In the genomic region with DNA sequence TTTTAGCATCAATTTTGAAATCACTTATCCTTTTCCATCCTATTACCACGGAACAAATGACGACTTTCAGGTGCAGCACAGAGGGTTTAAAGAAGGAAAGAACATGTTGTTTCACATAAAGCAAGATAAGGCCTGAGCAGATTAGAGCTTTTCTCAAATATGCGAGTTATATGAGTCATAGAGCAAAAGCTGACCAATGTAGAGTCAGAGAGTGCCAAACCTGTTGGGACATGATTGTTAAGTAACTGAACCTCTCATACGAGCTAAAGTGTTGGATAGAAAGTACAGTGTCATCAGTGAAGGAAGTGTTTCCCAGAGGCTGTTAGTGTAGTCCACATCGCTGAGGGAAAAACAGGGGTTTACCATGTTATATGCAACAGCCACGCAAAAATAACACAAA, we compare ENCODE assay signal across 32 mouse cellular contexts. TPM values are rescaled to one million over a fixed set of nuclear protein-coding genes. Genes with fewer than 3 reads are reported as not detected.
A peak's percentile ranks its signal among the peaks of the same experiment; 100 is the strongest.
DNase-seq lines count a peak whose midpoint lies in the region; ATAC-seq and TF ChIP-seq lines count a peak whose summit lies in the region.
"Had no signal": no experiment of that assay in that cellular context is flagged by ENCODE, and none has a peak within 500 bp of the region (broad histone marks: within the 10 kb centered on the region; RNA-seq: fewer than 3 reads in every experiment).

No protein-coding gene starts in this region.

- no peak overlapping the region for H3K9ac ChIP-seq in intestine, postnatal 0 days (ENCODE audit: low read depth, low read length)
- no peak overlapping the region for H3K9ac ChIP-seq in stomach, embryonic 16.5 days (ENCODE audit: low read length)
- no peak overlapping the region for H3K9ac ChIP-seq in neural tube, embryonic 15.5 days (replicated peaks)
- no peak overlapping the region for H3K9ac ChIP-seq in kidney, embryonic 15.5 days
- H3K9ac ChIP-seq in hindbrain, embryonic 11.5 days (ENCODE audit: low read depth, low read length): no peak overlapping the region
- H3K9ac ChIP-seq: embryonic facial prominence, embryonic 13.5 days; forebrain, embryonic 12.5 days; forebrain, embryonic 15.5 days; heart, embryonic 12.5 days; heart, embryonic 15.5 days; hindbrain, embryonic 12.5 days; hindbrain, embryonic 15.5 days had no signal

- H3K4me2 ChIP-seq in intestine, postnatal 0 days (replicated peaks; ENCODE audit: low read depth): no peak overlapping the region
- H3K4me2 ChIP-seq in stomach, embryonic 16.5 days (ENCODE audit: low read depth, low read length): no peak overlapping the region
- no peak overlapping the region for H3K4me2 ChIP-seq in neural tube, embryonic 15.5 days
- H3K4me2 ChIP-seq in kidney, embryonic 15.5 days: no peak overlapping the region
- no peak overlapping the region for H3K4me2 ChIP-seq in hindbrain, embryonic 11.5 days (replicated peaks; ENCODE audit: low read depth, low read length)
- H3K4me2 ChIP-seq: embryonic facial prominence, embryonic 13.5 days; forebrain, embryonic 12.5 days; forebrain, embryonic 15.5 days; heart, embryonic 12.5 days; heart, embryonic 15.5 days; hindbrain, embryonic 12.5 days; hindbrain, embryonic 15.5 days had no signal

- no peak overlapping the region for H3K4me3 ChIP-seq in intestine, postnatal 0 days (ENCODE audit: low read depth, low read length)
- no peak overlapping the region for H3K4me3 ChIP-seq in stomach, embryonic 16.5 days (replicated peaks; ENCODE audit: low read length)
- H3K4me3 ChIP-seq in neural tube, embryonic 15.5 days (replicated peaks): no peak overlapping the region
- H3K4me3 ChIP-seq in kidney, embryonic 15.5 days (replicated peaks): no peak overlapping the region
- no peak overlapping the region for H3K4me3 ChIP-seq in hindbrain, embryonic 11.5 days (ENCODE audit: low read depth, low read length)
- H3K4me3 ChIP-seq: embryonic facial prominence, embryonic 10.5 days; embryonic facial prominence, embryonic 13.5 days; erythroblast, embryonic 14.5 days; forebrain, embryonic 12.5 days; forebrain, embryonic 15.5 days; heart, embryonic 12.5 days; heart, embryonic 15.5 days; hindbrain, embryonic 12.5 days; hindbrain, embryonic 15.5 days had no signal

- no peaks in the 10 kb centered on the region for H3K27me3 ChIP-seq in intestine, postnatal 0 days (replicated peaks; ENCODE audit: control insufficient read depth, insufficient read depth, low read length)
- no peaks in the 10 kb centered on the region for H3K27me3 ChIP-seq in stomach, embryonic 16.5 days (ENCODE audit: control insufficient read depth, insufficient read depth, low read length)
- H3K27me3 ChIP-seq in neural tube, embryonic 15.5 days (replicated peaks): no peaks in the 10 kb centered on the region
- no peaks in the 10 kb centered on the region for H3K27me3 ChIP-seq in kidney, embryonic 15.5 days
- no peaks in the 10 kb centered on the region for H3K27me3 ChIP-seq in hindbrain, embryonic 11.5 days (ENCODE audit: control insufficient read depth, insufficient read depth, low read length)
- H3K27me3 ChIP-seq: CH12.LX; embryonic facial prominence, embryonic 13.5 days; forebrain, embryonic 12.5 days; forebrain, embryonic 15.5 days; heart, embryonic 12.5 days; heart, embryonic 15.5 days; hindbrain, embryonic 12.5 days; hindbrain, embryonic 15.5 days had no signal

- 0 out of 2 replicates have a peak, but pooled peaks have one; percentile 31 for ATAC-seq in intestine, postnatal 0 days
- ATAC-seq in stomach, embryonic 16.5 days (ENCODE audit: insufficient read depth, low FRiP score): peak; percentile 77
- ATAC-seq in neural tube, embryonic 15.5 days (ENCODE audit: low FRiP score): no peak
- no peak for ATAC-seq in kidney, embryonic 15.5 days (replicated peaks; ENCODE audit: low FRiP score)
- ATAC-seq in hindbrain, embryonic 11.5 days (ENCODE audit: low FRiP score): no peak
- ATAC-seq: activated CD4-positive, CD25-positive, alpha-beta regulatory T cell, adult 4 months; forebrain, embryonic 15.5 days had no signal

- intact Hi-C loops in heart, postnatal 14 days (cut with DNase I): no loop called here

- no peak for TF ChIP-seq CTCF in intestine, postnatal 0 days (IDR thresholded peaks at IDR 0.05; ENCODE audit: low read depth)

- H3K9me3 ChIP-seq in intestine, postnatal 0 days (ENCODE audit: control insufficient read depth): no peaks in the 10 kb centered on the region
- H3K9me3 ChIP-seq in stomach, embryonic 16.5 days (replicated peaks; ENCODE audit: control insufficient read depth, low read length): no peaks in the 10 kb centered on the region
- no peaks in the 10 kb centered on the region for H3K9me3 ChIP-seq in neural tube, embryonic 15.5 days (replicated peaks)
- H3K9me3 ChIP-seq in kidney, embryonic 15.5 days (replicated peaks): no peaks in the 10 kb centered on the region
- H3K9me3 ChIP-seq in hindbrain, embryonic 11.5 days (ENCODE audit: control insufficient read depth, low read length): no peaks in the 10 kb centered on the region
- H3K9me3 ChIP-seq: embryonic facial prominence, embryonic 10.5 days; embryonic facial prominence, embryonic 13.5 days; forebrain, embryonic 12.5 days; forebrain, embryonic 15.5 days; G1E; heart, embryonic 12.5 days; heart, embryonic 15.5 days; hindbrain, embryonic 12.5 days; hindbrain, embryonic 15.5 days had no signal

- WGBS in intestine, postnatal 0 days: 59% methylated on average over 6 of the region's 6 CpGs
- 54% methylated on average over 6 of the region's 6 CpGs for WGBS in stomach, embryonic 16.5 days
- WGBS in neural tube, embryonic 15.5 days: 87% methylated on average over 6 of the region's 6 CpGs
- 84% methylated on average over 6 of the region's 6 CpGs for WGBS in kidney, embryonic 15.5 days
- 80% methylated on average over 6 of the region's 6 CpGs for WGBS in hindbrain, embryonic 11.5 days

- peak; percentile 52 for DNase-seq in heart, adult 11 months
- DNase-seq in heart, postnatal 14 days: no peak
- DNase-seq in 3T3-L1 (ENCODE audit: low read depth, low spot score): peak; percentile 25
- DNase-seq in hindbrain, embryonic 11.5 days (ENCODE audit: low spot score): no peak
- DNase-seq: adrenal gland, adult 8-10 months; adrenal gland, postnatal 25 days; B cell, adult 2 months; cerebellum, adult 11-12 months; cerebellum, adult 8-10 months; cerebellum, postnatal 10 days; cerebellum, postnatal 36 days; embryo, embryonic 11 days; gastrocnemius, postnatal 10 days; gastrocnemius, postnatal 36 days; heart, postnatal 10 days; heart, postnatal 4 days had no signal

- no peaks in the 10 kb centered on the region for H3K4me1 ChIP-seq in intestine, postnatal 0 days (replicated peaks; ENCODE audit: control insufficient read depth, insufficient read depth, low read length)
- no peaks in the 10 kb centered on the region for H3K4me1 ChIP-seq in stomach, embryonic 16.5 days (ENCODE audit: control insufficient read depth, insufficient read depth, low read length)
- H3K4me1 ChIP-seq in neural tube, embryonic 15.5 days: no peaks in the 10 kb centered on the region
- H3K4me1 ChIP-seq in kidney, embryonic 15.5 days: no peaks in the 10 kb centered on the region
- H3K4me1 ChIP-seq in hindbrain, embryonic 11.5 days (replicated peaks; ENCODE audit: control insufficient read depth, insufficient read depth, low read length): no peaks in the 10 kb centered on the region
- H3K4me1 ChIP-seq: embryonic facial prominence, embryonic 10.5 days; embryonic facial prominence, embryonic 13.5 days; forebrain, embryonic 12.5 days; forebrain, embryonic 15.5 days; heart, embryonic 12.5 days; heart, embryonic 15.5 days; hindbrain, embryonic 12.5 days; hindbrain, embryonic 15.5 days had no signal

- H3K36me3 ChIP-seq in intestine, postnatal 0 days (ENCODE audit: control insufficient read depth, insufficient read depth): no peaks in the 10 kb centered on the region
- H3K36me3 ChIP-seq in stomach, embryonic 16.5 days (ENCODE audit: control insufficient read depth, insufficient read depth, low read length): no peaks in the 10 kb centered on the region
- H3K36me3 ChIP-seq in neural tube, embryonic 15.5 days: no peaks in the 10 kb centered on the region
- no peaks in the 10 kb centered on the region for H3K36me3 ChIP-seq in kidney, embryonic 15.5 days
- no peaks in the 10 kb centered on the region for H3K36me3 ChIP-seq in hindbrain, embryonic 11.5 days (ENCODE audit: control insufficient read depth, insufficient read depth, low read length)
- H3K36me3 ChIP-seq: embryonic facial prominence, embryonic 10.5 days; embryonic facial prominence, embryonic 13.5 days; forebrain, embryonic 12.5 days; forebrain, embryonic 15.5 days; G1E; heart, embryonic 12.5 days; heart, embryonic 15.5 days; hindbrain, embryonic 12.5 days; hindbrain, embryonic 15.5 days had no signal

- no peak overlapping the region for H3K27ac ChIP-seq in intestine, postnatal 0 days (ENCODE audit: low read depth, low read length)
- H3K27ac ChIP-seq in stomach, embryonic 16.5 days (ENCODE audit: low read length): peak overlapping the region; percentile 83
- H3K27ac ChIP-seq in neural tube, embryonic 15.5 days (replicated peaks): no peak overlapping the region
- H3K27ac ChIP-seq in kidney, embryonic 15.5 days: no peak overlapping the region
- H3K27ac ChIP-seq in hindbrain, embryonic 11.5 days (ENCODE audit: low read depth, low read length): no peak overlapping the region
- H3K27ac ChIP-seq: embryonic facial prominence, embryonic 10.5 days; embryonic facial prominence, embryonic 13.5 days; forebrain, embryonic 12.5 days; forebrain, embryonic 15.5 days; heart, embryonic 15.5 days; hindbrain, embryonic 12.5 days; hindbrain, embryonic 15.5 days had no signal

RNA-seq across cellular contexts. Expression of gene Aaed1, which starts 19.8 kb away (rescaled TPM):
- 10 to 100 TPM; 51.9 to 58.6 TPM for total RNA-seq in heart, postnatal 14 days (2021)
- 28.9 and 29.9 TPM in 2 replicates for polyA plus RNA-seq in intestine, postnatal 0 days (2015; fragmentation: Nextera tagmentation; extraction: Ambion mirVana)
- 55.2 and 61.7 TPM in 2 replicates for polyA plus RNA-seq in stomach, embryonic 16.5 days (2015; fragmentation: Nextera tagmentation; extraction: Ambion mirVana)
- polyA plus RNA-seq in neural tube, embryonic 15.5 days (2015; fragmentation: Nextera tagmentation; extraction: Ambion mirVana): 17.4 and 24.5 TPM in 2 replicates
- polyA plus RNA-seq in kidney, embryonic 15.5 days (2015; fragmentation: Nextera tagmentation; extraction: Ambion mirVana): 56.5 and 58.1 TPM in 2 replicates
- polyA plus RNA-seq in hindbrain, embryonic 11.5 days (2014; fragmentation: Nextera tagmentation; extraction: Ambion mirVana): 16.9 and 21.6 TPM in 2 replicates

RNA-seq across cellular contexts. Expression of gene Ctsl, which starts 38.4 kb away (rescaled TPM):
- 100 to 1,000 TPM; 260 to 267 TPM for total RNA-seq in heart, postnatal 14 days (2021)
- polyA plus RNA-seq in intestine, postnatal 0 days (2015; fragmentation: Nextera tagmentation; extraction: Ambion mirVana): 1,058 and 1,193 TPM in 2 replicates
- polyA plus RNA-seq in stomach, embryonic 16.5 days (2015; fragmentation: Nextera tagmentation; extraction: Ambion mirVana): 240 and 250 TPM in 2 replicates
- polyA plus RNA-seq in neural tube, embryonic 15.5 days (2015; fragmentation: Nextera tagmentation; extraction: Ambion mirVana): 168 and 392 TPM in 2 replicates
- polyA plus RNA-seq in kidney, embryonic 15.5 days (2015; fragmentation: Nextera tagmentation; extraction: Ambion mirVana): 306 and 318 TPM in 2 replicates
- 122 and 135 TPM in 2 replicates for polyA plus RNA-seq in hindbrain, embryonic 11.5 days (2014; fragmentation: Nextera tagmentation; extraction: Ambion mirVana)

RNA-seq across cellular contexts. Expression of gene Cdc14b, which starts 57.2 kb away (rescaled TPM):
- total RNA-seq in heart, postnatal 14 days (2021): 1 to 10 TPM; 8.9 to 9.0 TPM
- polyA plus RNA-seq in intestine, postnatal 0 days (2015; fragmentation: Nextera tagmentation; extraction: Ambion mirVana): 15.0 and 17.2 TPM in 2 replicates
- 25.2 and 28.9 TPM in 2 replicates for polyA plus RNA-seq in stomach, embryonic 16.5 days (2015; fragmentation: Nextera tagmentation; extraction: Ambion mirVana)
- 2.8 and 6.1 TPM in 2 replicates for polyA plus RNA-seq in neural tube, embryonic 15.5 days (2015; fragmentation: Nextera tagmentation; extraction: Ambion mirVana)
- polyA plus RNA-seq in kidney, embryonic 15.5 days (2015; fragmentation: Nextera tagmentation; extraction: Ambion mirVana): 14.8 and 17.5 TPM in 2 replicates
- polyA plus RNA-seq in hindbrain, embryonic 11.5 days (2014; fragmentation: Nextera tagmentation; extraction: Ambion mirVana): 14.9 and 16.0 TPM in 2 replicates
- polyA plus RNA-seq: erythroblast, embryonic 14.5 days had no signal

Comparison
In these comparisons a context has a peak if more than half of its experiments do, and no peak if none do; other contexts are left out.
1. DNase-seq: peak in heart, adult 11 months (single experiment) and 3T3-L1 (single experiment); none in heart, postnatal 14 days (0 of 2) and hindbrain, embryonic 11.5 days (single experiment).
2. ATAC-seq: peak in intestine, postnatal 0 days (single experiment) and stomach, embryonic 16.5 days (single experiment); none in neural tube, embryonic 15.5 days (single experiment), kidney, embryonic 15.5 days (single experiment) and hindbrain, embryonic 11.5 days (single experiment).